ENCODE assay signal across 31 mouse cellular contexts in genomic region chr14:32112124-32112523, GRCm38 (mm10). TPM values are rescaled to one million over a fixed set of nuclear protein-coding genes. Genes with fewer than 3 reads are reported as not detected.
"Had no signal": no experiment of that assay in that cellular context is flagged by ENCODE, and none has a peak within 500 bp of the region (broad histone marks: within the 10 kb centered on the region; RNA-seq: fewer than 3 reads in every experiment).

No protein-coding gene starts in this region.

RNA-seq across cellular contexts. Expression of gene Msmb, which starts 29.7 kb away (rescaled TPM):
- total RNA-seq: common myeloid progenitor, adult 5-6 weeks; forebrain, postnatal 0 days; gastrocnemius, adult 18-20 months; gastrocnemius, adult 2 months; gastrocnemius, adult 8-10 months; gastrocnemius, postnatal 10 days; gastrocnemius, postnatal 14 days; gastrocnemius, postnatal 25 days; gastrocnemius, postnatal 36 days; gastrocnemius, postnatal 4 days; granulocyte monocyte progenitor cell, adult 5-6 weeks; heart, adult 18-20 months; heart, adult 2 months; heart, adult 8-10 months had no signal
- polyA plus RNA-seq: cortical plate, adult 2 months; embryonic facial prominence, embryonic 10.5 days; embryonic facial prominence, embryonic 11.5 days; embryonic facial prominence, embryonic 12.5 days; embryonic facial prominence, embryonic 13.5 days; embryonic facial prominence, embryonic 14.5 days; embryonic facial prominence, embryonic 15.5 days; erythroblast, embryonic 14.5 days; forebrain, embryonic 10.5 days; forebrain, embryonic 11.5 days; forebrain, embryonic 12.5 days; forebrain, embryonic 13.5 days; forebrain, embryonic 14.5 days; forebrain, embryonic 15.5 days; forebrain, embryonic 16.5 days; forebrain, postnatal 0 days; frontal cortex, adult 2 months; gonadal fat pad, adult 2 months; heart, adult 2 months had no signal
